Mouse (Mus musculus) G1E (cell line): ENCODE measurements at regions not wholly inside any gene's neighbourhood (a gene's known extent, or its start where the extent isn't known, plus 50 kb on each side); places are given as distances from the start of the nearest gene placed in this dataset.
"Not testable (repeated sequence)": the region's sequence is repeated elsewhere in the genome, so short reads cannot be mapped to it uniquely, and the experiment has no call there.

Source experiments
- CTCF ChIP-seq: IDR thresholded peaks from 2 replicates; pipeline ENCODE4 v1.5.1; 2012; ENCODE audit warnings: low read depth, low read length, inconsistent platforms, mixed read lengths
- POLR2AphosphoS5 ChIP-seq: IDR thresholded peaks from 2 replicates; pipeline ENCODE4 v1.6.1; 2012; ENCODE audit warnings: low read depth, low read length, inconsistent platforms; ENCODE audit not compliant: insufficient replicate concordance

DNA sequence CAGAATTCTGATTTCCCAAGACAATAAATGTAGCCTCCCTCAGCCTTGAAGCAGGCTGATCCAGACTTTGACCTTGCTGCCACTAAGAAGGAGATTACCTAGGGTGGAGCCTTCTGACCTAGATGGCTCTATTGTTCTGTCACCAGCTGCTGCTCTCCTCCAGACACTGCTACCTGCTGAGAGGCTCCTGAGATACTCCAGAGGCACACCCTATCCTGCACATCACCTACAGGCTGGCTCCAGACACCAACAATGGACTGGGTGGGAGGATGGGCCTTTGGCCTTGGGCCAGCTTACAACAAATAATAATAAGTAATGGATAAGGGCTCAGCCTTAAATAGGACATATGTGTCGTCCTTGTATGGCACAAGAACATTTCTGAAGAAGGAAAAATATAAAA, 186.3 kb upstream of the Fmr1 start:
- not testable (repeated sequence) for TF ChIP-seq CTCF, POLR2AphosphoS5
